Mouse (Mus musculus) E14TG2a.4 (cell line): ENCODE results near the gene Ppt2.
A peak's percentile ranks its signal among the peaks of the same experiment; 100 is the strongest.

Experiments
- H3K27me3 ChIP-seq: 2 replicates; pipeline ENCODE4 v1.6.1; 2014; ENCODE audit warnings: low read length, control low read depth; ENCODE audit not compliant: insufficient read depth
- H3K36me3 ChIP-seq: 2 replicates; pipeline ENCODE4 v1.6.1; 2014; ENCODE audit warnings: low read length, control low read depth; ENCODE audit not compliant: insufficient read depth
- H3K4me1 ChIP-seq: replicated peaks from 2 replicates; pipeline ENCODE4 v1.6.1; 2014; ENCODE audit warnings: low read depth, low read length, control low read depth
- H3K4me3 ChIP-seq: replicated peaks from 2 replicates; pipeline ENCODE4 v1.5.1; 2014; ENCODE audit warnings: mild to moderate bottlenecking, low read length
- H3K9me3 ChIP-seq: 2 replicates; pipeline ENCODE4 v1.6.1; 2014; ENCODE audit warnings: low read length, control low read depth
- CTCF ChIP-seq: conservative IDR thresholded peaks from 2 replicates; pipeline ENCODE4 v1.5.1; 2014; ENCODE audit warnings: low read length
- NANOG ChIP-seq: IDR thresholded peaks from 2 replicates; pipeline ENCODE4 v1.6.1; 2014; ENCODE audit warnings: borderline replicate concordance, low read length, mixed read lengths
- POU5F1 ChIP-seq: IDR thresholded peaks from 2 replicates; pipeline ENCODE4 v1.6.1; 2014; ENCODE audit warnings: low read length, borderline replicate concordance

The Ppt2 gene

GRCm38 (mm10) chr17:34670235-34670634 lies 41.9 kb upstream of the Ppt2 start, which contains the start of gene Tnxb:
Gene Tnxb (plus strand): TSS chr17:34670535.
- H3K4me1 ChIP-seq: peaks cover 17% of the 10 kb centered on the region
- H3K27me3 ChIP-seq: peaks cover 71% of the 10 kb centered on the region
- TF ChIP-seq NANOG: no peak
- no peaks in the 10 kb centered on the region for H3K9me3 ChIP-seq
- peak within 1 kb of the TSS; percentile 70 for H3K4me3 ChIP-seq
- H3K36me3 ChIP-seq: no peaks in the 10 kb centered on the region

DNA sequence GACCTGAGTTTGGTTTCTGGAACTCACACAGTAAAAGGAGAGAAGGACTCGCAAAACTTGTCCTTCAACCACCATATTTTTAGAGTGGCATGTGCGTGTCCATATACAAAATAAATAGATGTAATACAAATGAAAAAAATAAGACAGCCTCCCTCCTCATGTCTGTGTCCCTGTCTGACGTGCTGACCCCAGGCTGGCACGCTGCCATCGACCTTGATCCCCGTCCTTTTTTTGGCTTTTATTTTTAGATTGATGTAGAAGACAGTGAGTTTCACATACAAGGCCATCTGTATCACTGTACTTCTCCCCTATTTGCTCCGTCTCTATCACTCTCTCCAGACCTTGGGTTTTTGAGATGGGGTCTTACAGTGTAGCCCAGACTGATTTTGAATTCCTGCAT lies 36.2 kb upstream of the Ppt2 start:
- no peak for TF ChIP-seq CTCF
- TF ChIP-seq POU5F1: no peak
- TF ChIP-seq NANOG: no peak
- Histone ChIP-seq H3K27me3 (peaks cover 58% of the 10 kb centered on the region), H3K4me1 (peaks cover 27% of the 10 kb centered on the region), H3K4me3 (no peak overlapping the region), H3K9me3 (no peaks in the 10 kb centered on the region), H3K36me3 (no peaks in the 10 kb centered on the region)

- no peak overlapping the region for H3K4me3 ChIP-seq
- H3K9me3 ChIP-seq: no peaks in the 10 kb centered on the region
- TF ChIP-seq POU5F1: no peak
- H3K4me1 ChIP-seq: peaks cover 27% of the 10 kb centered on the region
- no peaks in the 10 kb centered on the region for H3K36me3 ChIP-seq
- H3K27me3 ChIP-seq: peaks cover 58% of the 10 kb centered on the region
Observed at GRCm38 (mm10) chr17:34663558-34663957, 35.2 kb upstream of the Ppt2 start.

DNA sequence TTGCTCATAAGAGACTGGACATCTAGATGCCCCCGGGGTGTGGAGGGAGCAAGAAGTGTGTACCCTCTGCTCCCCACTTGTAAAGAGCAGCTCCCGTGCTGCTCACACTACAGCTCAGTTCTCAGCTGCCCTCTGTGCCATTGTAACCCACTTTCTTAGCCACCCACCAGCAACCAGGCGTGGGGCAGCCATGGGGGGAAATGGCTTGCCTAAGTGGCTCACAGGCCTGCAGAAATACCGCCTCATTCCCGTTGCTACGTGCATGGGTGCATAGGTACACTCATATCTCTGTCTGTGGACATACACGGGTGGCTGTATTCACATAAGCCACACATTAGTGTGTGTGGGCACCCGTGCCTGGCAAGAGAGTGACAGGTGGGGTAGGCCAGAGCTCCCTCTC lies 34.7 kb upstream of the Ppt2 start:
- H3K27me3 ChIP-seq: peaks cover 57% of the 10 kb centered on the region
- no peaks in the 10 kb centered on the region for H3K36me3 ChIP-seq
- TF ChIP-seq POU5F1 (no peak), NANOG (no peak), CTCF (no peak)
- H3K4me1 ChIP-seq: peaks cover 27% of the 10 kb centered on the region
- H3K9me3 ChIP-seq: no peaks in the 10 kb centered on the region
- H3K4me3 ChIP-seq: no peak overlapping the region

DNA sequence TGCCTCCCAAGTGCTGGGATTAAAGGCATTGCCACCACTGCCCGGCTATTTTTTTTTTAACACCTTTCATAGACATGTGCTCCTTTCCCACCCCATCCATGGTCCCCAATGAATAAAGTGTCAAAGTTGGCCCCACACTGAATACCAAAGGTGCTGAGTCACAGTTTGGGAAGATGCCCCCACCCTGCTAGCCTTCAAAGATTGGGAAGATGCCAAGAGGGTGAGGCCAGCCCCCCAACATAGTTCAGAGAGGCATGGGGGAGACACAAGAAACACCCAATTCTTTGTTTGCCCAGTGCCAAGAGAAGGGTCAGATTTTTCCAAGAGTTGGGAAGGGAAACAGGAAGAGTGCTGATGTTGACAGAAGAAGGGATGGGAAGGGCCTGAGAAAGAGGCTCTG lies 34.2 kb upstream of the Ppt2 start:
- Histone ChIP-seq H3K4me1 (peaks cover 27% of the 10 kb centered on the region), H3K9me3 (no peaks in the 10 kb centered on the region), H3K4me3 (no peak overlapping the region), H3K36me3 (no peaks in the 10 kb centered on the region), H3K27me3 (peaks cover 53% of the 10 kb centered on the region)
- TF ChIP-seq NANOG: no peak
- TF ChIP-seq CTCF: no peak
- TF ChIP-seq POU5F1: no peak

DNA sequence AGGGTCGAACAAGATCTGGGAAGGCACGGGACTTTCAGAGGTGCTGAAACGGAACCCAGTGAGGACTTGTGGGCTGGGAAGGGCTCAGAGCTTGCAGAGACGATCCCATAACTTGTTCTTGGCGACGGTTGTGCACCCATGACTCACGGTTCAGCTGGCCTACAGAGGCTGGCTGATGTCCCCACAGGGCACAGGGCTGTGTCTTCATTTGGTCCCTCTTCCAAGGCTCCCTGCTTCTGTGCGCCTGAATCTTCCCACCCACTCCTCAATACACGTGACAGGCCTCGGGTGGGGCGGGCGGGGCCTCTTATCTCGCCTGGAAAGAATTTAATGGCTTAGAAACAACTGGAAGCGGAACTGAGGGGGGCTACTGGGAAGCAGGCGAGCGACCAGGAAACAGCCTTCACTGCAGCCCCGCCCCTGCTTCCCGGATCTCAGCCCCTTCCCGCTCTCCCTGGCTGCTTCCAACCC lies 32.8 kb upstream of the Ppt2 start:
- Histone ChIP-seq H3K4me3 (peak overlapping the region; percentile 41), H3K4me1 (peaks cover 39% of the 10 kb centered on the region), H3K9me3 (no peaks in the 10 kb centered on the region), H3K36me3 (no peaks in the 10 kb centered on the region), H3K27me3 (peaks cover 53% of the 10 kb centered on the region)
- TF ChIP-seq CTCF (no peak), NANOG (no peak), POU5F1 (no peak)

GRCm38 (mm10) chr17:34660259-34660820 lies 32.0 kb upstream of the Ppt2 start:
- Histone ChIP-seq H3K4me1 (peaks cover 47% of the 10 kb centered on the region), H3K27me3 (peaks cover 53% of the 10 kb centered on the region), H3K9me3 (no peaks in the 10 kb centered on the region), H3K36me3 (peaks cover 8% of the 10 kb centered on the region), H3K4me3 (peak overlapping the region; percentile 41)
- no peak for TF ChIP-seq CTCF
- no peak for TF ChIP-seq POU5F1
- TF ChIP-seq NANOG: no peak

- no peak for TF ChIP-seq NANOG
- TF ChIP-seq CTCF: no peak
- no peak for TF ChIP-seq POU5F1
- Histone ChIP-seq H3K27me3 (peaks cover 49% of the 10 kb centered on the region), H3K36me3 (peaks cover 13% of the 10 kb centered on the region), H3K4me3 (no peak overlapping the region), H3K4me1 (peaks cover 52% of the 10 kb centered on the region), H3K9me3 (no peaks in the 10 kb centered on the region)
Observed at GRCm38 (mm10) chr17:34659897-34660214, 31.5 kb upstream of the Ppt2 start.

GRCm38 (mm10) chr17:34659181-34659896 lies 31.0 kb upstream of the Ppt2 start:
- Histone ChIP-seq H3K27me3 (peaks cover 46% of the 10 kb centered on the region), H3K4me1 (peaks cover 55% of the 10 kb centered on the region), H3K9me3 (no peaks in the 10 kb centered on the region), H3K4me3 (no peak overlapping the region), H3K36me3 (peaks cover 18% of the 10 kb centered on the region)
- TF ChIP-seq CTCF (no peak), POU5F1 (no peak), NANOG (no peak)
